Mouse (Mus musculus) cortical plate, adult 2 months (tissue): ENCODE data around the gene Stk25.

ENCODE experiments used
- CTCF ChIP-seq: fragments of 200-500 bp; IDR thresholded peaks from 2 replicates; pipeline ENCODE4 v1.5.1; 2011; ENCODE audit warnings: mild to moderate bottlenecking, control low read depth, low read length; ENCODE audit not compliant: insufficient read depth; ENCODE audit errors: extremely low read depth
- POLR2A ChIP-seq: fragments of 200-500 bp; IDR thresholded peaks from 2 replicates; pipeline ENCODE4 v1.6.1; 2011; ENCODE audit warnings: mild to moderate bottlenecking, low read length, control low read depth; ENCODE audit not compliant: insufficient read depth; ENCODE audit errors: extremely low read depth

- no peak for TF ChIP-seq CTCF
- no peak for TF ChIP-seq POLR2A
These were observed 36.5 kb upstream of the Stk25 start for GRCm38 (mm10) chr1:93694966-93695365.
